Mouse (Mus musculus) c-Kit-positive CD71-positive TER-119-positive erythroid progenitor cells, embryonic 14.5 days (primary cell): ENCODE measurements at regions not wholly inside any gene's neighbourhood (a gene's known extent, or its start where the extent isn't known, plus 50 kb on each side); places are given as distances from the start of the nearest gene placed in this dataset.

Experiments used
- DNase-seq: peaks from one replicate; pipeline ENCODE4 v3.0.0-alpha.2; 2013; ENCODE audit warnings: low spot score

- no peak for DNase-seq
Measured at GRCm38 (mm10) chr4:69116353-69116752, 162.2 kb upstream of the Brinp1 start.

DNA sequence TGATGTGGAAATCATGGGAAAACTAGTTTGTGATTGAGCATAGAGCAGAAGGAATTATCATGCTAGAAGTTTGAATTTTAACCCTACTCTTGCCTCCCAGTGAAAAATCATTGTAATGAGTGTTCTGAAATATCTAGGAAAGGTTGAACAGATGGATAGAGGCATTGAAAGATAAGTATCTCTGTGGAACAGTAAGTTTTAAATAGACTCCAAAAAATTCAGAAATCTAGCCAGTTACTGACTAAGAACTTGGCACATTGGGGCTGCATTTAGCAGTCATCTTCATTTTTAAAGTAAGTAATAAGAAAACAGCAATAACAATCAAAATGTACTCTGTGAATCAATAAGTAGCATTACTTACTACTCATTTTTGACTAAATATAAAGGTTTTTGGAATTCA, 151.0 kb upstream of the Brinp1 start:
- DNase-seq = no peak

DNA sequence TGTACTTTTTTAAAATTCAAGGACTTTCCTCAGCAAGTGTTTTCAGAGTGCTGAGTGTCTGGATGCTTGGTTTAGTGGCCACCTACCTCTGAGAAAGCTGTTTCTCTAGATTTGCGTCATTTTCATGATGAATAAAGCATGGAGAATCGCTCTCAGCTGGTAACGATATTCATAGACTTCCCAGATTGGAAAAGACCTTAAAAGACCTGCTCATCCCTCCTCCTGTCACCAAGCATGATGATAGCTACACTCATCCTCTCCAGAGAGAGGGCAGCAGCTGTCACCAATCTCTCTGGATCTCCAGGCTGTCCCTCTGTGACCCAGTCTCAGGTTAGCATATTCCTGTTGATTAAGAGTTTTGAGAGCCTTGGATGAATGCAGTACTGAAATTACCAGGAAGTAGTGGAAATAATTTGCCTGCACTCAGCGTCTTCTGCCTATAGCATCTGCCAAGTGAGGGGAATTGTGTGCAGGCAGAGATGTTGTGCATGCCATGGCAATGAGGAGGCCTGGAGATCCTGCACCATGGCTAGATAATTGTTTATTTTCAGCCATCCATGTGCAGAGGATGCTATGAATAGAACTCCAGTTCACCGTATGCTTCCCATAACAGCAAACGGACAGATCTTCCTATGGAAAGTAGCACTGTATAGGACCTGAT, 141.7 kb upstream of the Brinp1 start:
- no peak for DNase-seq

- DNase-seq = no peak
Measured at GRCm38 (mm10) chr4:69078085-69078484, 123.9 kb upstream of the Brinp1 start.

DNA sequence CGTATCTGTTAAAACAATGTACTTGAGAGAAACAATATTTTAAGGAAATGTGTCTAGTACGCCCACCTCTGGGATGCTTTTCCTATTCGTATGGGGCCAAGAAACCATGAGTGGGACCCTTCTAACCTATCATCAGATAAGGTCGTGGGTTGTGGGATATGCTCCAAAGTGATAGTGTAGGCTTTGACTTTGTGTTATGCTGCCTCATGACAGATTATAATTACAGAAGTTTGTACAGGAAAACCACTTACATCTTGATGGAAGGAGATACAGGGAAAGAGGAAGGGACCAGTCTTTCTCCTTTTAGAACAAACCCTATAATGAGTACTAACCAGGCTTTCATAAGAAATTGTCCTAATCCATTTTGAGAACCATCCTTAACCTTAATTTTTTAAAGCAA, 123.1 kb upstream of the Brinp1 start:
- no peak for DNase-seq

GRCm38 (mm10) chr4:69039645-69040342, 85.6 kb upstream of the Brinp1 start:
- DNase-seq = peak; percentile 49

DNA sequence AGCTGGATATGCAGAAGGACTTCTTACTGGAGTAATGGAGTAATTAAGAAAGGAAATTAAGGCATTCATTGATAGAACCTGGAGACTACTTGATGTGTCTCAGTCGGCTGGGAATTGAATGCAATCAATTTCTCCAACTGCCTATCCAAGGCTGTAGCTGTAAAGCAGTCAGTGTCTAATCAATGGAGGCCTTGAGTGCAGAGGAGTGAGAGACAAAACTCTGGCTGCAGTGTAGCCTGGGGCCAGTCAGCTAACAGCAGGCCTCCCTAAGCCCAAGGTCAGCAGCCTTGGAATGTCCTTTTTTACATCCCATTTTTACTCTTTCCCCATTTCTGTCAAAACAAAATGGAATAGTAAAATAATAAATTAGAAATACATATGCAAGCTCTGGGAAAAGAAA, 80.0 kb upstream of the Brinp1 start:
- DNase-seq = no peak

- DNase-seq = no peak
Measured at GRCm38 (mm10) chr4:69020159-69020727, 66.0 kb upstream of the Brinp1 start.

GRCm38 (mm10) chr4:69015396-69015795, 61.2 kb upstream of the Brinp1 start:
- no peak for DNase-seq
